Mouse (Mus musculus): ENCODE results near the gene Tnni1. TPM values are rescaled to one million over a fixed set of nuclear protein-coding genes. Genes with fewer than 3 reads are reported as not detected.

The Tnni1 gene
- total RNA-seq, 2 experiments from 2014 or later: 310 to 354 TPM

DNA sequence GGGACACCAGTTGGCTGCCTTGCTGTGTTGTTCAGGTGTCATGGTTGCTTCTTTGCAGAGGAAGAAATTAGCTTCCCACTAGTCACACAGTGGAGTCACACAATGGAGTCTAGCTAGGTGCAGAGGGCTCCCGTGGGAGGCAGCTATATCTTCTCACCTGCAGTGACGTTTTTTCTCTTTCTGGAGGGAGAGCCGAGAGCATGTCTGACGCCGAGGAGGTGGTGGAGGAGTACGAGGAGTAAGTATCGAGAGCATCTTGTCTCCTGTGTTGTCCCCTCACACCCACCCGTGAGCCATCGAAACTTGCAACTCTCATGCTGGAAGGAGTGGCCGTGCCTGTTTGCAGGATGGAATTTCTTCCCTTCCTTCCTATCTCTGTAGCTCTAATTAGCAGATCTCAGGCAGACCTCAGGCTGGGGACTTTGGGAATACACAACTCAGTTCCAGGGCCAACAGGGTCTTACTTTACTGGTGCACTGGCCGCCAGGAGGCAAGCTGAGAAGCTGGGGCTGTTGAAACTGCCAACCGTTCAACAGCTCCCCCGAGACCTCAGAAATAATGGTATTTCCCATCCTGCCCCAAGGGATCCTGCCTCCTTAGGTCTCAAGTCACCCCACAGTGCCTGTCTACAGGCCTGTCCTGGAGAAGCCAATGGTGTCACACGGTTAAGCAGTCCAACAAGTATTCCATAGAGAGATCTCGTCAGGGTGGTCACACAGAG lies 61.6 kb downstream of the Tnni1 start:
- no peak for DNase-seq (ENCODE audit: low spot score)

DNA sequence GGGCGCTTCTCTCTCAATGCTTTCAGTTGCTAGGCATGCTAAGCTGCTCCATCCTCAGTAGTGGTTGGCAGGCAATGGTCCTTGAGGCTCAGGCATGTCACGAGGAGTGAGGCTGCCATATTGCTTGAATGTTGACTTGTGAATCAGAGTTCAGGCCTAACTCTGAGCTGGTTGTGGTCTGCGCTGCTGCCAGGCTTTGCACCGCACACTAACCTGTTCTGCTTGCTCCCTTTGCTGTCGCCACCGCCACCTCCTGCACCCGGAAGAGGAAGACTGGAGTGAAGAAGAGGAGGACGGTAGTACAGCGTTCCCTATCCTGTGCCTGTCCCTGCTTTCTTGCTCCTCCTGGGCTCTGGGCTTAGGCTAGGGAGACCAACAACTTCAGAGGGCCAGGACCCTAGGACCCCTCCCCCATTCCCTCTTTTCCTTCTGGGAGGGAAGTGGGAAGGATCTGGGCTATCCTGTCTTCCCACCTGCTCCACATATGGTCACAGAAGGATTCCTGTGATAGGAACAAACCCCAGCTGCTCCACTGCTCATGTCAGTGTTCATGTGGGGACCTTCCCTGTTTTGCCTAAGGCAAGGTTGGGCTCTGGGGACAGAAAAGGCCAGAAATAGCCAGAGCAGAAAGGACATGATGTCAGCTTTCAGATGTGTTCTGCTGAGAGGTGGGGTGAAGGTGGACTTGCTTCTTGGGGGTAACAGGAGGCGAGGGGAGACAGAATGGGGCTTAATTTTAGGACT lies 64.5 kb downstream of the Tnni1 start:
- DNase-seq (ENCODE audit: low spot score): no peak

DNA sequence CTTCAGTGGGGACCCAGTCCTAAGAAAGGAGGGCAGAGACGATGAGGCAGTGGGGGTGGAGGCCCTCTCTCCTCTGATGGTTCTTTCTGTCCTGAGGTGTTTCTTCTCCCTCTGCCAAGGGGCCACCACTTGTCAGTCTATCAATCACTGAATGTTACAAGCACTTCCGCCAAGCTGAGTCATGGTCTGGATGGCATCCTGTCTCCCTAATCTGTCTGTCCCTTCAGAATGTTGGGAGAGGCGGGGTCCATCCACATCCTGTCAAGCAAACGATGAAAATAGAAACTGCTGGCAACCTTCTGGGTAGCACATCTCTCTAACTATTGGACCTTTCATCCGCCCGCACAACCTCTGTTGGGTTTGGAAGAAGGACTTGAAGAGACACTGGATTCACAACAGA lies 65.2 kb downstream of the Tnni1 start:
- no peak for DNase-seq (ENCODE audit: low spot score)

DNA sequence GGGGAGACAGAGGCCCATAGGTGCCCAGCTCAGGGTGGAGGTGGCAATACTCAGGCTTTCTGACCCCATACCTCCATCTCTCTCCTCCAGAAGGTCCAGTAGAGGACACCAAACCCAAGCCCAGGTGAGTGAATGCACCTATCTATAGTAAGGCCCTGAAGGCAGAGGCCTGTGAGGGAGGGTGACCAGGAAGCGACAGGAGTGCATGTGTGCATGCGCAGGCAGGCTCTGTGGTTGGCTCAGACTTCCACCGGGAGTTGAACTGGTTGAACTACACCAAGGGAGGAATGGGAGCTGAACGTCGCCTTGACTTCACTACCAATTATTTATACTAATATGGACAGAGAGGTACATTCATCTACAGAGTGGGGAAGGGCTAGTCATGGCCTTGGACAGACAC lies 67.4 kb downstream of the Tnni1 start:
- no peak for DNase-seq (ENCODE audit: low spot score)

DNA sequence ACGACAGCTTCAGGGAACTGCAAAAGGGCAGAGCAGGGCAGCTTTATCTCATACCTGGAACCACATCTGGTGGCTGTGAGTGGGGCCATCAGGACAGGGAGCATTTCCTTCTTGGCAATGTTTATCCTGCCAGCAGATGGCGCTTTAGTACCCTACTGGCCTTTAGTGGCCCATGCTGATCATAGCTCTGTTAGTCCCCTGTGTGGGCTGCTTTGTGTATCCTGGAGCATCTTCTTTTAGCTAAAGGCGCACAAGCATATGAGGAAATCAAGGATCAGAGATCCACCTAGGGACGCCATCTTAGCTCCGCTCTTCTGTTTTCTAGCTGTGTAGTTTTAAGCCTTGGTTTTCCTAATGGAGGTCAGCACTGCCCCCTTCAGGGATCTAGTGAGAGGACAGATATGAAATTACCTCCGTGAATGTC lies 67.9 kb downstream of the Tnni1 start:
- peak; percentile 21 for DNase-seq (ENCODE audit: low spot score)

DNA sequence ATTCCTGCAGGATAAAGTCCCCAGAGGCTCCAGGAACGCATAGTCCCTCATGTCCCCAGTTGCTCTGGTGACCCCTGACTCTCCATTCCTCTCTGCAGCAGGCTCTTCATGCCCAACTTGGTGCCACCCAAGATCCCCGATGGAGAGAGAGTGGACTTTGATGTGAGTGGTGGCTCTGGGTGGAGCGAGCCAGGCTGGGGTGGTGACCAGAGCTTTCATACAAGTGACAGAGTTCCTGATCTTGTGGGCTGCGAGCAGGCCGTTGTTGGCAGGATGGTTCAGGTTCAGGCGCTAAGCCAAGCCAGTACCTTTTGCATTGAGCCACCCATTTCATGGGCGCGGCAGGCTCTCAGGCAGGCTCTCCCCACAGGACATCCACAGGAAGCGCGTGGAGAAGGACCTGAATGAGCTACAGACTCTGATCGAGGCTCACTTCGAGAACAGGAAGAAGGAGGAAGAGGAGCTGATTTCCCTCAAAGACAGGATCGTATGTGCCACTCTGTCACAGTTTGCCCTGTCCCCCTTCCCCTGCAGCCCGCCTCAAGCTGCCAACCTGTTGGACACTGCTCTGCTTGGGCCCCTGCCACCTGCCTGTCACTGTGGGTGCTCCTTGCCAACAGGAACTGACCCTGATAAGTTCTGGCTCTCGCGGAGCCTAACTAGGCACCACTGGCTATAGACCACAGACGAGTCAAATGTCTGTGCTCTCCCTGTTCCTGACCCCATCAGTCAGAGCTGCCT lies 68.5 kb downstream of the Tnni1 start:
- DNase-seq (ENCODE audit: low spot score): no peak

DNA sequence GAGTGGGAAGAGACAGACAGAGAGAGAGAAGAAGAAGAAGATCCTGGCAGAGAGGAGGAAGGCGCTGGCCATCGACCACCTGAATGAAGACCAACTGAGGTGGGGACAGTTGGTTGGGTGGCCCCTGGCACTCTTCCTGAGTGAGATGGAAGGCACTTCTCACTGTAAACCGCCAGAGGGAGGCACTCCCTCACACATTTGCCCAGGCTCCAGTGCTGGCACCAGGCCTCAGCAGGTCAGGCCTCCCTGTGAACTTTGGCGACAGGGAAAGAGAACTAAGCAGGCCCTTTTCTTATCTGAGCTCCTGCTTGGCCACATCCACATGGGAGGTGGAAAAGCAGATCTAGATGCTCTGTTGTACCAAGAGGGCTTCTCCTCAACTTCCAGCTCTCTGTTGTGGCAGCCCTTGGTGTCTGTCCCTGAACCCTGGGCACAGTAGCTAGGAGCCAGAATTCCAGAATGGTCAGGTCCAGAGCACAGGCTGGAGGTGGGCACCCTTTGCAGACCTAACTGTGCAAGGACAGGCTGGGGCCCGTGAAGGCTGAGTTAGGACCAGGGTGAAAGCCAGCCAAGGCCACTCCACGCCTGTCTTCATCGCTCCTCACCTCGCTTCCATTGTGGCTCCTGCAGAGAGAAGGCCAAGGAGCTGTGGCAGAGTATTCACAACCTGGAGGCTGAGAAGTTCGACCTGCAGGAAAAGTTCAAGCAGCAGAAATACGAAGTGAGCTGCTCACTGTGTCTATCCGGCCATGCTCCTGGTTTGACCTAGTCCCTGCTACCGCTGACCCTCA lies 71.7 kb downstream of the Tnni1 start:
- peak; percentile 22 for DNase-seq (ENCODE audit: low spot score)

DNA sequence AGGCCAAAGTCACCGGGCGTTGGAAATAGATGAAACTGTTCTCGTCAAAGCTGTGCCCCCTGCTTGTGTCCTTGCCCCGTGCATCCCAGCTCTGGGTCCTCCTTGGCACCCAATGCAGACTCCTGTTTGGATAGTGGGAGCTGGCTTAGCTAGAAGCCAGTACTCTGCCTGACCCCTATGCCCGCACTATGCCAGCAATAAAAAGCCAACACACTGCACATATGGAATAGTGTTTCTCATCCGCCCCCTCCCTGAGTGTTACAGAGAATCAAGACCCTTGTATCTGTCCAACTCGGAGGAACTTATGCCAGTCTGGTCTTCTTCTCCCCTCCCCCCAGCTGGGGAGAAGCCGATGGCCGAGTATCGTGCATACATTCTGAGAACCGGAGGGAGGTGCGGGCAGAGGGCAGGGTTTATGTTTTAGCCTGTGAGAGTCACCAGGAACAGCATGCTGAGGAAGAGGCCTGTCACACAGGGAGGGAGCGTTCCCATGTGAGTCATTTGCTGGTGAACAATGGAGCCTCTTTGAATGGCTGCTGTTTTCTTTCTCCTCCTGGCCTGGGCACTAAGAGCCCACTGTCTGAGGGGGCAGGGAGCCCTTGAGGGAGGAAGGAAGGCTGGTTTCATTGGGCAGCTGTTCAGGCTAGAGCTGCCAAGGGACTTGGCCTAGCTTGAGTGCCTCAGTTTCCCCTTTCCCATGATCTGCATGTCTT lies 73.0 kb downstream of the Tnni1 start:
- no peak for DNase-seq (ENCODE audit: low spot score)

DNA sequence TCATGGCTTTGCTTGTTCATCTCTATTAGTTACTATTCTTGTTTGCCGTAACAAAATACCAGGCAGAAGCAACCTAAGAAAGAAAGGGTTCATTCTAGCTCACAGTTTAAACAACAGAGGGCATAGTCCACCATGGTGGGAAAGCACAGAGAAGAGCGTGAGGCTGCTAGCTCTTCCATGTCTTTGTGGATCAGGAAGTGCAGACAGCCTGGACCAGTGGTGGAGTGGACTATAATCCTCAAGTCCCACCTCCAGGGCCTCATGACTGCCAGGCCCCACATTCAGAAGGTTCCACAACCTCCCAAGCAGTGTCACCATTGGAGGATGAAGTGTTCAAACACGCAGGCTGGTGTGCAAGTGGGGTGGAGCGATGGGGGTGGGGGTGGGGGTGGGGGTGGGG lies 74.0 kb downstream of the Tnni1 start:
- no peak for DNase-seq (ENCODE audit: low spot score)

DNA sequence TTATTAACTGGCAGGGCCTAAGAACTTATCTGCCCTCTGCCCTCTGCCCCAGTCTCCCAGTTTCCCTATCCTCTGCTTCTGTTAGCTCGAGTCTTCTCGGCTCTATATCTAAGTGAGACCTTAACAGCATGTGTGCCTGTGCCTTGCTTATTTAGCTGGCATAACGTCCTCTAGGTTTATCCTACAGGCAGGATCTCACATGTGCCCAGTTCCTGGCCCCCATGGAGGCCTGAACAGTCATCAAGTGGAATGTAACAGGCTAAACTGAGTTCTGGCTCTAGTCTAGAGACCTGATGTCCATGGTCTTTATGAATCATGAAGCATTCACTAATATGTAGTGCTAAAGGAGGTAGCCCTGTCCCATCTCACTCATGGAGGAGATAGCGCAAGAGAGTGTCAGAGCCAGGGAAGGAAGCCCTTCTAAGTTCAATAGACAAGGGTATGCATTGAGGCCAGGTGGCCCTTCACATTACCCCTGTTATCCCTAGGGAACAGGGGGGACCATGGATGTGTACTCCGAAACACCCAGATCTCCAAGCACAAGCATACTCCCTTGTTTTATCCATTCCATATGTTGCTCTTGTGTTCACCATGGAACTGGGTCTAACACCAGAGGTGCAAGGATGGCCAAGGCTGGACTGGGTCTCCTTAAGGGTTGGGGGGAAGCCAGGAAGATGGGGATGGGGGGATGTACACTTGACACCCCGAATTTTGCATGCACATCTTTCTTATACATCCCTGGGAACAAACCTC lies 75.5 kb downstream of the Tnni1 start:
- DNase-seq (ENCODE audit: low spot score): no peak

DNA sequence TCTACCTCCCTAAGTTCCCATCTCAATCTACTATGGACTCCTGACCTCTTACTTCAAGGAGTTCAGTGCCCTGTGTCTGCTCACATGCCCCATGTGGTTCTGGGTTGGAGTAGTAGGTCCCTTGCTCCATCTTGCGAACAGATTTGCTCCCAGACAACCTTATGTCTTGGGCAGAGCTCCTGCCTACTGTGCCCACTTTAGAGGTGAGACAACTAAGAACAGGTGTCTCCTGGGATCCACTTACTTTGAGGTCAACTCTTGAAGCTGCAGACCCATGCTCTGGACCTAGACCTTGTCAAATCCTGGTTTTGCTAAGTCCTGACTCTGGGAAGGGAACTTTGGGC lies 76.1 kb downstream of the Tnni1 start:
- no peak for DNase-seq (ENCODE audit: low spot score)

DNA sequence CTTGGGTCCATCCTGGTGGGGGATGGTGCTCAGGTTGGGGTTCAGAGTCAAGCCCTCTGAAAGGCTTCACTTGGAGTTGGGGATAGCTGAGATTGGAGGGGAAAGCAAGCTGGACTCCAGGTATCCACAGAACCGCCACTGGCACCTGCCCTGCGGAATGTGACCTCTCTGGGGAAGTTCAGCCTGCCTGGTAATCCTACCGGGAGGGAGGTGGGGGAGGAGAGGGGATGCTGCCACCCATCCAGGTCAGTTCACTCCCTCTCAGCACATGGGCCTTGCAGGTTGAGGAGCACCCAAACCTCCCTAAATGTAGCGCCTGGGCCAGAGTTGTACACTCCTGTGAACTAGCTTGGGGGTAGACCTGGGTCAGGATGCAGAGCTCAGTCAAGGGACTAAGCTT lies 76.8 kb downstream of the Tnni1 start:
- no peak for DNase-seq (ENCODE audit: low spot score)

DNA sequence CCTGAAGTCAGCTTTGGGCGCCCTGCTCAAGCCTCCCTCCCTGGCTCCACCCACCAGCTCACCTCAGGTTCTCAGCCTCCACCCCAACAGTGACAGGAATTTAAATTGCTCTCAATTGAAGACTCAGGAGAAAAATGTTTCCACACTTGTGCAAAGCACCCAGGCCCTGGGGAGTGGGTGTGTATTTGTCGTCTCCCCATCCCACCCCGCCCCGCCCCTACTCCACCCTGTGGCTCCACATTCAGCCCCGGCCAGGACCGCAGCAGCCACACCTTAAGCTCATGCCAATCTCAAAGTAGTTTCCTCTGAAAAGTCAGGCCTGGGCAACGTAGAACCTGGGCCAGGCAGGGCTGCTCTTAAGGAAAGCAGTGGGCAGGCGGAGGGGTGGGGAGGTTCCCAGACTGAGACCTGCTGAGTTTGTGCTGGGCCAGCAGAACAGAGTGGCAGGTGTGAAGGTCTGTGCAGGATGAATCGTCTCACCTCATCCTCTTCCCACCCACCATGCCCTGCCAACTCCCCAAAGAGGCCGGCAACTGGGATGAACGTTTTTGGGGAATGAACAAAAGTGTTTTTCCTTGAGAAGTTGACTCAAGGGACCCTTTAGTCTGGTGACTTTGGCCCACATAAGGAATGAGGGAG lies 78.0 kb downstream of the Tnni1 start:
- no peak for DNase-seq (ENCODE audit: low spot score)

DNA sequence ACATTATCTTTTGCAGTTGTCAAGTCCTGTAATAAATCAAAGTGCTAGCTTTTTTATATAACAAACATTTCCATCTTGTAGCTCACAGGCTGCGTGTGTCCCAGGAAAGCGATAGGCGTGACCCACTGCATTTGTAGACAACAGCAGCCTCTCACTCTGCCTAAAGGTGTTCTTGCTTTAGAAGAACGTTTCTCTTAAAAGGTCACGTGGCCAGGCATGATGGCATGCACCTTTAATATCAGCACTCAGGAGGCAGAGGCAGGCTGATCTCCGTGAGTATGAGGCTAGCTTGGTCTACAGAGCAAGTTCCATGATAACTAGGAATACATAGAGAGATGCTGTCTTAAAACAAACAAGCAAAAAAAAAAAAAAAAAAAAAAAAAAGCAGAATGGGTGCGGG lies 79.3 kb downstream of the Tnni1 start:
- DNase-seq (ENCODE audit: low spot score): no peak

Other genes with a start within 250 kb of the Tnni1 start
- gene Nav1, start 172.1 kb upstream of the Tnni1 start, total RNA-seq (2021): 10 to 100 TPM in 1 of 2 experiments, 1 to 10 TPM in 1; 8.4 to 11.4 TPM
- 10 to 100 TPM; 21.6 to 31.7 TPM for gene Csrp1, start 59.4 kb upstream of the Tnni1 start, total RNA-seq (2021)
- 100 to 1,000 TPM; 152 to 154 TPM for gene Phlda3, start 13.3 kb upstream of the Tnni1 start, total RNA-seq (2021)
- under 1 TPM in 1 of 2 experiments, not detected in 1; 0.09 TPM for gene Lad1, start 39.2 kb downstream of the Tnni1 start, total RNA-seq (2021)
- 1 to 10 TPM; 3.3 to 4.3 TPM for gene Tnnt2, start 56.9 kb downstream of the Tnni1 start, total RNA-seq (2021)
- under 1 TPM in 1 of 2 experiments, not detected in 1; 0.09 TPM for gene Pkp1, start 139.8 kb downstream of the Tnni1 start, total RNA-seq (2021)
- 10 to 100 TPM; 32.4 to 62.9 TPM for gene Igfn1, start 226.9 kb downstream of the Tnni1 start, total RNA-seq (2021)
- 1 to 10 TPM; 5.9 to 7.0 TPM for gene Tmem9, start 228.7 kb downstream of the Tnni1 start, total RNA-seq (2021)